Mouse (Mus musculus) retina, postnatal 7 days (tissue): ENCODE measurements at regions not wholly inside any gene's neighbourhood (a gene's known extent, or its start where the extent isn't known, plus 50 kb on each side); places are given as distances from the start of the nearest gene placed in this dataset.
"Not testable (repeated sequence)": the region's sequence is repeated elsewhere in the genome, so short reads cannot be mapped to it uniquely, and the experiment has no call there.

Experiments
- DNase-seq: peaks from one replicate; pipeline ENCODE4 v3.0.0-alpha.2; 2012; ENCODE audit warnings: low read depth, low spot score

DNA sequence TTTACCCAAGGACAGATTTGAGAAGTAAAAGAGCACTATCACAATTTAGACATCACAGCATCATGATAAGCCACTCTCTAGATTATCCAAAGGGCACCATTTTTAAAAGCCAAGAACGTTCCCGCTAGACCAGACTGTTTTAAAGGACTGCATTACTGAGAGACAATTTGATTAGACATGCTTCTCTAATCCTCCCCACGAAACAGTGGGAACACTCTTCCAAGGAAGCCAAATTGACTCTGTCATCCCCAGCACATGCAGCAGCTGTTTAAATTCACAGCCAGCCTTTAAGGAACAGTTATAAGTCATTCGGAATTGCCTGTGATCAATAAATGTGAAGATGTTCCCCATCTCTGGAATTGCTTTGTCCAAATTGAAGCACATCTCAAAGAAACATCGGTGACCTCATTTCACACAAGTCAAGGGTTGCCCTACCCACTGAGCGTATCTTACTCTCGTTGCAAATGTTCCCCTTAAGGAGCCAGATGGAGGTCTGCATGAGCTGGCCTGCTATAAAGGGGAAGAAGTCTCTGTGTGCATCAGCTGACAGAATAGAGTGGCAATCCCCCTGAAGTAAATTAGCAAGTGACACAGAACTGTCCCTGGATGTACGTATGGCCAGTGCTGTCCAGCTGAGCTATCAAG lies 393.2 kb downstream of the Pid1 start:
- no peak for DNase-seq

DNA sequence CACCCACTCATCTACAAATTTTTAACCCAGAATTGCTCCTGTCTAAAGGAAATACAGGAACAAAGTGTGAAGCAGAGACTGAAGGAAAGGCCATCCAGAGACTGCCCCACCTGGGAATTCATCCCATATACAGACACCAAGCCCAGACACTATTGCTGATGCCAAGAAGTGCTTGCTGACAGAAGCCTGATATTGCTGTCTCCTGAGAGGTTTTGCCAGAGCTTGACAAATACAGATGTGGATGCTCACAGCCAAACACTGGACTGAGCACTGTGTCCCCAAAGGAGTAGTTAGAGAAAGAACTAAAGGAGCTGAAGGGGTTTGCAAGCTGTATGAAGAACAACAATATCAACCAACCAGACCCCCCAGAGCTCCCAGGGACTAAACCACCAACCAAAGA lies 399.3 kb downstream of the Pid1 start:
- not testable (repeated sequence) for DNase-seq

DNA sequence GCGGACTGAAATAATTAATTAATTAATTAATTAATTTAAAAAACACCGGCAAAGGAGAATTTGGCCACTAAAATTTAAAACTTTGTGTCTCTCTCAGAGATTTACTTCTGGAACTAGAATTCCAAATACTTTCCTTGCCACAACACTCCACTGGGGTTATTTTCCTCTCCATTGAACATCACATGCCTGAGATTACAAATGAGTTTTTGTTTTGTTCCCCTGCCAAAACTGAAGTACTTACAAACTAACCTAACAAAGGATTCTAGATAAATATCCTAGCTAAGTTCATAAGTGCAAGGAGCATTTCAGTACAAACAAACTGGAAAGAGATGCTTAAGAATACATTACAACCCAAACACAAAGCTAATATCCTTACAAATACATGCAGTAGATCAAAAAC lies 402.2 kb downstream of the Pid1 start:
- DNase-seq: no peak

DNA sequence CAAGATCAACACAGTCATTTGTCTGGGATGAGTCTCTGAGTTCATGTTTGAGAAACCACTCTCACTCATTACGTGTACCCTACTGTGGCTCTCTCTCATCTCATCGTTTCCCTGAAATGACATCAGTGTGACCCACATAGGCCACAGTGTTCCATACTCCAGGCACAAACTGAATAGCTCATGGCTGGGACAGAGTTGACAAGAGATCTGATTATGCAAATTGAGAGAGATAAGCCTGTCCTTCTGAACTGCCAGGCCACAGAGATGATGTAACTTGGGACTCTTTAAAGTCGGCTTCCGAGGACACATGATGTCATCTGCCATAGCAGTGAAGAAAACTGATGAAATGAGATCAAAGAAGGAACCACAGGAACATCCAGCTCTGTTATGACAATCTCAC lies 404.2 kb downstream of the Pid1 start:
- no peak for DNase-seq

DNA sequence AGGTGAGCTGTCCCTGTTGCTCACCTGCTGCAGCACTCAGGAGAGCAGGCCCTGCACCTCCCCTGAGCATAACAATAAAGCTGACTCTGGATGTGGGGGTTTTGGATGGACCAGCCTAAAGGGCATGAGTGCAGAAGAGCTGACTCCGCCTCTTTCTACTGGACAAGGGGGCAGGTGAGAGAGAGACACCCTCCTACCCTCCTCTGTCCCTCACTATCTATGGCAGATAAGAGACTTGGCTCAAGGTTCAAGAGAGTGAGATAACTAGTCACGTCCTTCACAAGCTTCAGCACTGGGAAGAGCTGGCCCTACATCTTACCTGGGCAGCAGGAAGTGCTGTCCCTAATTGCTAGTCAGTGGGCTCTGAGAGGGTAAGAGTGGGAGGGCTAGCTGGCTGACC lies 441.1 kb downstream of the Pid1 start:
- DNase-seq: no peak

DNA sequence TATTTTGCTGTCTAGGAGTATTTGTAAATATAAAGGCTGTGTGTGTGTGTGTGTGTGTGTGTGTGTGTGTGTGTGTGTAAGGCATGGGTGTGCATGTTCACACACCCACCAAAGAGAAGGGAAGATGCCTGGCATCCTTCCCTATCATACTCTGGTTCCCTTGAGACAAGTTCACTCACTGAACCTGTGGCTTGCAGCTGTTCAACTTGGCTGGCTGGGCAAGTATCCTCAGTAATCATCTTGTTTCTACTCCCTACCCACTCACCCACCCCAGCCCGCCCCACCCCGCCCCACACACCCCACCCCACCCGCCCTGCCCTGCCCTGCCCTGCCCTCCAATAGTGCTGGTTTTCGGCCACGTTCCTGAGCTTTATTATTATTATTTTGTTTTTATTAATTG lies 448.5 kb downstream of the Pid1 start:
- DNase-seq: no peak

DNA sequence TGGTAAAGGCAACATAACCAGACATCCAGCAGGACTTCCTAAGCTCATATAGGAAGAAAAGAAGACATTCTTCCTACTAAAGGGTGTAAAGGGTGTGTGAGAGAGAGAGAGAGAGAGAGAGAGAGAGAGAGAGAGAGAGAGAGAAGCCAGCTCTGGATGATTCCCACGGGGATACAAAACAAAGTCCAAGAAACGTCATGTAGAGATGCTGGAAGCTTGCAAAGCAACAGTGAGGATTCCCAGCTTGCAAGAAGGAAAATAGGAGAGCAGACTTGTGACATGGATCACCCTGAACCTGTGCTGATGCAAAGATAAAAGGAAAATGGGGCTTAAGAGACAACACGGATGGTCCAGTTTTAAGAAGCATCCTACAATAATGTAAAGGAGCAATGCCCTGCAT lies 456.6 kb downstream of the Pid1 start:
- DNase-seq: no peak

DNA sequence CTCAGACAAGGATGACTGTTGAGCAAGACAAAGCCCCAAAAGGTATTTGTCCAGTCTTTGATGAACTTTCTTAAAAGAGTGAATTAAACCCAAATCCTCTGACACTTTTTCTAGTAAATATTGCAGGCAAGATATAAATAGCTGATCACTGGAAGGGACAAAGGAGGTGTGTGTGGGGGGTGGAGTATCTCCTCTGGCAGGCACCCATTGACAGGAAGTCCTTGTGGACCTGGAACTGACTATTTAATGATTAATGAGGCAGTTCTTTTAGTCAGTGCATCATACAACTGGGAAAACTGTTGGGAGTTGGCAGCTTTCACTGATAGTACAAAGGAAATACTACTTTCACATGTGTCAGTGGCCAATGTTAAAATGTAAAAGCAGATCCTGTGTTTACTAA lies 457.1 kb downstream of the Pid1 start:
- DNase-seq: no peak

DNA sequence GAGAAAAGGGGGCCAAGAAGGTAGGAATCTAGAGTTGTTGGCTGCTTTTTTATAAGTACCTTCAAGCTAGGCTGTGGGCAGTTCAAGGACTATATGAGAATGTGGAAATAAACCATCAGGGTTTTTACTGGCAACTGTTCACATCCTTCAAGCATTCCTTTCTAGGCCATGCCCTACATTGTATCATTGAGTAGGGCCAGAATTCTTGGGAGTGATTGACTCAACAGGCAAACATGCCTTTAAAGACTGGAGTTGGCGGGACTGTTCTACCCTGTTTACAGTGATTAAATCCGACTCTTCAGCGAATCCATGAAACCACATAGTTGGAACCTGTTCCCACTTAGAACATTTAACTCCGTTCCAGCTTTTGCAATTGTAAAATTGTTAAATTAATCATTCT lies 463.8 kb downstream of the Pid1 start:
- DNase-seq: no peak

DNA sequence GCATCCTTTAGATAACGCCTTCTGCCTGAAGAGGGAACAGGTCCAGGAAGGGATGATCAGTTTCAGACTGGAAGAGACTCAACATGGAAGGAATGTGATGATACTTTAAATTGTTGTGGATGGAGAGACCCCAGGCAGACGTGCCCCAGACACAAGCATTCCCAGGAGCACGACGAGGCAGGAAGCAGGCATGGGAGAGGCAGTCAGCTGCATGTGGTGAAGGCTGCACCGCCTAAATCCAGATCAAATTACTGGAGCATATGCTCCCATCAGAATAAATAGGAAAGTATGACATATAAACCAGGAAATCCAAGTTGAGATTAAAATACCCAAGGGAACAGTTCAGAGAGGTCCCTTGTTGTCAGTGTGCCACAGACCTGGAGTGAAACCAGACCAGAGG lies 467.3 kb downstream of the Pid1 start:
- DNase-seq: no peak

DNA sequence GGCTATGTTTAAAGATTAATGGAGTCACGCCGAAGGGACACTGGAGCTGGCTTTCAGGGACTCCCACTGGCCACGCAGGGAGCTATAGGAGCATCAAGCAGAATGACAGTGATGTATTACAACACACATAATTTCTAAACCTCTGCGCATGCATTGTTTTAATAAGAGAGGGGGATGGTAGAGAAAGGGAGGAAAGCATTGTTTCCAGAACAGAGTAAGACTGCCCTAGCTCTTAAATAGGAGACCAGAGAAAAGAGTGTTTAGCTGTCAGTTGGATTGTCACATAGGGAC lies 471.1 kb upstream of the Sphkap start:
- no peak for DNase-seq

DNA sequence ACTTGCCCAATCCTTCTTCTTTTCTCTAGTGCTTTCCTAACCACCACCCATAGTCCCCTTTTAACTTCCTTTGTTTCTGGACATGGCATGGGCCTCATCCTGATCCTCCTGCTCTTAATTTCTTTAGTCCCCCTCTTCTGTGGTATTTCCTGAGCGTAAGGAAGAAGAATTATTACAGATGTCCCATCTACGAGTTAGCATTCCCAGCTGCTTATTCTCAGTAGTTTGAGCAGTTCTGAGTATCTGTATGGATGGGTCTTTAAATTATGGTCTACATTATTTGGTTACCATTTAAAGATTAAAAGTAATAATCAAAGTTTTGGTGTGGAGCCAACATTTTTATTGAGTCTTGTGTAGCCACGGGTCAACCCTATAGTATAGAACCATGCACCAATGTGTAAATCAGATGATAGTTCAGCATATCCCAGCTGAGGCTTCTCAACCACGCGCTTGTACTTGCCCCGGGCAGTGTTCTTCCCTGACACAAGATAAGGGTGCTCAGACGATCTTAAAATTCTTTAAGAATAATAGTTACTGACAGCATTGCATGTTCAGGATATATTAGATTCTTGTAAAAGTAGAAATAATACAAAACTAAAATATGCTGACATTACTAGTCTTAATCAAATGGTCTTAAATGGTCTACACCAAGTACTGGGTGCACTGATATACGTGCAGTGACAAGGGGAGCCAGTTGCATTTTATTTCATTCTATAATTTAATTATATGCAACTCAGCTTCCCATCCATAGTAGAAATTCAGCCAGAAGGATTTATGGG lies 470.5 kb upstream of the Sphkap start:
- no peak for DNase-seq

DNA sequence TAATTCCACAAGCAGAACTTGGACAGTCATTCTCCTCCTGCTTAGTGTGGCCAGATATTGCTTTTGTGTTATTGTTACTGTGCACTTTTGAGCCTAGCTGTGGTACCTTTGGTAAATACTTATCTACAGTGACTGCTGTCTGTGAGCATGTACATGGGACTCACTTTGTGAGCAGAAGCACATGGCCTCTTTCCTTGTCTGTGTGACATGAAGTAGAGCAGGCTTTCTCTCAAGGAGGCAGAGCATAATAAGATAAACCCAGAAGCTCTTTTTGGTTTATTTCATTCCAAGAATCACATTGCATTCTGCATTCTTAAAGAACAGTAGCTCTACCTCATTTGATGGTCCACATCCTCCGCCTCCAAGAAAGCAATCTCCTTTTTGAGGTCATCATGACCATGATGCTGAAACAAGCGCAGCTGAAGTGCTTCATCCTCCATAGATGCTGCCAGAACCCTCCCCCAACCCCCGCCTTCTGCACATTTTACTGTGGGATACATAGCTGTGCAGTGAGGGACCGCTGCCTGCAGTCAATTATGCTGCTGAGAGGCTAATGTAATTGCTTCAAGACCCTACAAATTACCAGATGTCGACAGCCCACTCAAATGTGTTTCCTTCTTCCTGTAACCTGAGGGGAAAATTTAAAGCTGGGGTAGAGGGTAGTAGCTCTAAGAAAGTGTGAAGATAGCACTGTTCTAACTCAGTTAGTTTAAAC lies 463.0 kb upstream of the Sphkap start:
- no peak for DNase-seq

DNA sequence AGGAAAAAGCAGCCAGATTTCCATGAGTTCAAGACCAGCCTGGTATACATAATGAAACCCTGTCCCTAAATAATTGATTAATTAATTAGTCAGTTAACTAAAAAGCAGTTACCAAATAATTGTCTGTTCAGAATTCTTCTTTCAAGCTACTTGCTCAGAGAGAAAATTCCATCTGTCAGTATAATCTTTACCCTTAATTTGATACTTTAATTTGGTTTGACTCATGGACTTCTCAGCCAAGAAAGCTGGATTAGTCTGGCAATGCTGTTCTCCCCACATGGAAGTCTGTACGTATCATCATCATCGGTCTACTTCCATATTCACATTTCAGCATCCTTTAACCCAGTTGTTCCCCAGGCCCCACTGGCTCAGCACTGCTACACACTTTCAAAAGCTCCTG lies 461.0 kb upstream of the Sphkap start:
- no peak for DNase-seq

DNA sequence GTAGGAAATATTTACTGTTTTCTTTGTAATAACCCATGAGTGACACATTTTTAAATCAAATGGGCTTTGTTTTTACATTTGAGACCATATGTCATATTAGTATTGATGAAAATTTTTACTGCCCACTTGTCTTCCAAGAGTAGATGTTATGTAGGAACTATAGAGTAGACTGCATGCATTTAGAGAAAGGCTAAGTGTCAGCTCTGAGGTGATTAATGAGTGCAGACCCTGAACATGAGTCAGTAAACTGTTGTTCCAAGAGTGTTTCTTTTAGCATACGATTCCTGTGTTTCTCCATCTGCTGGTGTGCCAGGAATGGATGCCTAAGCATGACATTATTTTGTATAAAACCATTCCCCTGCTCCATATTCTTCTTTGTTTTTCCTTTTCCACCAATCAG lies 454.5 kb upstream of the Sphkap start:
- no peak for DNase-seq

DNA sequence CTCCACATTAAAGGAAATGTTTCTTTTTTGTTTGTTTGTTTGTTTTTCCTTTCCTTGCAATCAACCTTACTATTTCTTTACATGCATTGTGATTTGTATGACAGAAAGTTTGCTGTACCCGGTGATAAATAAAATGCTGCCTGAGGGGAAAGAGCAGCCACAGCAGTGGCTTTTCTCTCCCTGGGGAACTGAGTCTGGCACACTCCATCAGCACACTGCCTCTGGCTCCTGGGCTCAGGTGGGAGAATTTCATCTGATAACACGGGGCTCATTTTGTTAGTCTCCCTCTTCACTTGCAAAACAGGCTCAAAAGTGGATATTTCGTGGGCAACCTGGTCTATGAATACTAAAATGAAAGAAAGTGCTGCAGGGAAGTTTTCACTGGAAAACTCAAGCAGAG lies 454.1 kb upstream of the Sphkap start:
- no peak for DNase-seq

DNA sequence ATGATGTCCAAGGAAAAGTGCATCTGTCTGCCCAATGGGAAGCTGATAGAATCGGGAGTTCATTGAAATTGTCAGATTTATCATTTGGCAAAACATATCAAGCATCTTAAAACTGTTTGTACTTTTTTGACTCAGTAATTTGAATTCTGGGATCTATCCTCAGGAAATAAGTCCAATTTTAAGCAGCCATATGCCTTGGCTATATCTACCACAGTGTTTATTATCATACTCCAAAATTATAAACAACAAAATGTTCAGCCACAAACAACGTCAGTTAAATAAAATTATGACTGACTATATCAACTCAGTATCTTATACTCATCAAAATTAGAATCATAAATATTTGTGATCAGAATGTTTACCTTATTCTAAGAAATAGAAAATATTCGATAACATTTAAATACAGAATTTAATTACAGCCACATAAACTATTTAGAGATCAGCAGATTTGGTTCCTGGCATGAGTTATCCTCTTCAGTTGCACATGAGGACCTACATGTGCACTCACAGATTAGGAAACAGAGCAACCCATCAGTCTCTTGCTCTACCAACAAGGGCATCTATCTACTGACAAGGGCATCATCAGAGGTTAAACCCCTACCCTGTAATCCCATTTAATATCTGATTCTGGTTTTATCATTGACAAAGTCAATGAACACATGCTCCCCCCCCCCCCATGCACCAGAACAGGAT lies 451.9 kb upstream of the Sphkap start:
- DNase-seq: no peak

DNA sequence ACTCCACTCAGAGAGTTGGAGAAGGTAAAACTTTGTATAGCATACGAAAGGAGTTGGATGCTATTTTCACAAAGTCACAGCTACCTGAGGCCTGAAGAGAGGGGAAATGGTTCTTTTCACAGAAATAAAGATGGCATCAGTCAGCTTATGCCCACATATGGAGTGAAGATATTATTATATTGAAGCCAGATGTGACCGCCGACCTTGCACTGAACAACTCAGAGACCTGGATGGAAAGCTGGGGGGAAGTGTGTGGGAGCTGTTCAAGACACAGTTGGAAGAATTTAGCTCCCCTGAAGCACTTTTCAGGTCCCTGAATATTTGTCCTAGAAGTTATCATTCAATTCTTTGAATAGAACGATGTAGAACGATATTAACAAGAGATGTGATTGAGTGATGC lies 446.0 kb upstream of the Sphkap start:
- no peak for DNase-seq

DNA sequence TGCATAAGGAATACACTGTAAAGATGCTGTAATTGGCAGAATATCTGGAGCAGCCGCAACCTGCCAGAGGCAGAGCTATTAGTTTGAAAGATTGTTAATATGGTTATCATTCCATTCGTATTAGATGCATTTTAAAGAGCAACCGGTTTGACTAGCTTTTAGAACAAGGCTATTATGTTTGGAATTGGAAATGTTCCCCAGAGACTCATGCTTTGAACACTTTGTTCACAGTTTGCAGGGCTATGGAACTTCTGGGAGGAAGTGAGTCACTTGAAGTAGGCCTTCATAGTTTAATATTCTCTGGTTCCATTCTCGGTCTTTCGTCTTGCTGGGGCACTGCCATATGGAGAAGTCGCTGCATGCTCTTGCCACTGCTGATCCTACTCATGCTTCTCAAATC lies 443.1 kb upstream of the Sphkap start:
- no peak for DNase-seq

DNA sequence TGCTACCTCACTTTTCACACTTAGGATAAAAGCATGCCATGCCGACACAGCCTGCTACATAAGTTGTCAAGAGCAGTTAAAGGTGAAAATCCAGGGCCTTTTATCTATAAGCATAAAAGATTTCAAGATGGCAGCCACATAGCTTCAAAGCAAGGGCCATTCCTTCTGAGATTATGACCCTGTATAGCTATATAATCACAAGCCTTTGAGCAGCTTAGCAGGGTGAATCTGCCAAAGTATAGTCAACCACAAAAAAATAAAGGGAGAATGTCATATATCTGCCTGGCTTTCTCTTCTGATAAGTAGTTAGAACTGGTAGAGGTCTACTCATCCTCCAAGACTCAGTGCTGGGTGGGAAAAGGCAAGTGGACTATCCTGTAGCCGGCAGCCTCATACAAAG lies 440.4 kb upstream of the Sphkap start:
- no peak for DNase-seq

DNA sequence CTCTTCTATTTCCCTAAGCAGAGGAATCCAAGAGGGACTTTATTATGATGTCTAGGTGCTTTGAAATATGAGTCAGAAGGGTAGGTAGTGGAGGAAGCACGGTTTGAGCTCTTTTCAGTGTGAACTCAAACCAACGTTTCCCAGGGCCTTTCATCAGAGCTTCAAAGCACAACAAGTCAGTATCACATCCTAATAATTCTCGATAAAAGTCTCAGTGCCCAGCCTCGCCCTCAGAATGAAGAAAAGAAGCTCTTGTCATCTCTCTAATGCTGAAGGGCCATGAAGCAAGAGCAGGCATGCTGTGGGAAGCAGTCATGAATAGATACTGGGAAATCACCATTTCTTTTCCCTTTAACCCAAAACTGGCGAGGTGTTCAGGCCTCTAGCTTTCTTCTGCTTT lies 440.0 kb upstream of the Sphkap start:
- DNase-seq: no peak

DNA sequence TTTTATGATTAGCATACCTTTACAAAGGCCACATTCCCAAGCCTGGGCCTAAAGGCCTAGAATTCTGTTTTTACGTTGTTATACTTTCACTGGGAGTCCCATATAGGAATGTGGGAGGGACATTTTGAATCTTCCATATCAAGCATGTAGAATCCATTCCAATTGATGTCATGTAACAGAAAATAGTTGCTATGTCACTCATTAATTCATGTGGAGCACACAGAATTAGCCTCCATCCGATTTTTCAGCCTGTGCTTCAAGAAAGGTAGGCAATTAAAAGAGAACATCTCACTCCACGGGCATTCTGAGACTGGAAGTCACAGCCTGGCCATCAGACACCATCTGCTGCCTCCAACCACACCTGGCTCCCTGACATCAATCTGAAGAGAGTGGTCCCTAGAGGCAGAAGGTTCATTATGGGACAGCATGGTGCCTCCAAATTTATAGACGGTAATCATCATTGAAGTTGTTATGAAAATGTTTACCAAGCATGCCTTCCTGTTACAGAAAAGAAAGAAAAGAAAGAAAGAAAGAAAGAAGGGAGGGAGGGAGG lies 436.9 kb upstream of the Sphkap start:
- no peak for DNase-seq
